Mouse (Mus musculus) cerebellum, adult (tissue): ENCODE measurements around the gene Cyp2w1.

Experiments
- ATAC-seq: cut with Nextera tagmentation; 2 replicates; pipeline ENCODE4 v1.9.2; 2017; ENCODE audit warnings: mild to moderate bottlenecking, moderate library complexity, mixed read lengths; ENCODE audit not compliant: insufficient number of reproducible peaks, low FRiP score, low TSS enrichment

The Cyp2w1 gene

DNA sequence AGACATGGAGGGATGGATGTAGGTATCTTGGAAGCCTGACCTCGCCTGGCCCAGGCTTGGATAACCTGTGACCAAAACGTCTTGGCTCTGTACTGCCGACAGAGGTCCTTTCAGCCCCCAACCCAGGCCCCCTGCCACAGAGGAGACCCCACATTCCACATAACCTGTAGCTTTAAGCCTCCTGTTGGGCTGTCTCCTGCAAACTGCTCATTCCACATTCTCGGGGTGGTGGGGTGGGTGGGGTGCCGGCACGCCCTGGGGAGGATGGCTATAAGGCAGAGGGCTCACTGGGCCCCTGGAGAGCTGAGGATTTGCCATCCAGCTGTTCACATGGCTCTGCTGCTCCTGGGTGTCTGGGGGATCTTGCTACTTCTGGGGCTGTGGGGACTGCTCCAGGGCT is at the start of gene Cyp2w1:
TSS of gene Cyp2w1 (plus strand) at position 301 of the 400 bp plus-strand sequence.
- ATAC-seq: no peak

DNA sequence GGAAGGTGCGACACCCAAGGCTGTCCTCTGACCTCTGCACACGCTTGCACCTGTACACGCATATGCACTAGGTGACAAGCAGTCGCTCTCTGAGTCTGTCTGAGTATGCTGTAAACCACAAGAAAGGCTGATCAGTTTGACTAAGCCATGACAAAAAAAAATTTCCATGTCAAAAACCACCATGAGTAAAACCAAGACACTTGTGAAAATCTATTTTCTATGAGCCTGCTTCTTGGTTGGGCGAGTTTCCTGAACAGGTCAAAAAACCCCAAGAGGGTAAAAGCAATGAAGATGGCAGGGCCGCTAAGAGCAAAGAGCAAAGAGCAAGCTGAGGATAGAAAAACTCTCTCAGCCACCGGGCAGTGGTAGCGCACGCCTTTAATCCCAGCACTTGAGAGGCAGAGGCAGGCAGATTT is 48.8 kb upstream of the Cyp2w1 start:
- ATAC-seq: no peak

DNA sequence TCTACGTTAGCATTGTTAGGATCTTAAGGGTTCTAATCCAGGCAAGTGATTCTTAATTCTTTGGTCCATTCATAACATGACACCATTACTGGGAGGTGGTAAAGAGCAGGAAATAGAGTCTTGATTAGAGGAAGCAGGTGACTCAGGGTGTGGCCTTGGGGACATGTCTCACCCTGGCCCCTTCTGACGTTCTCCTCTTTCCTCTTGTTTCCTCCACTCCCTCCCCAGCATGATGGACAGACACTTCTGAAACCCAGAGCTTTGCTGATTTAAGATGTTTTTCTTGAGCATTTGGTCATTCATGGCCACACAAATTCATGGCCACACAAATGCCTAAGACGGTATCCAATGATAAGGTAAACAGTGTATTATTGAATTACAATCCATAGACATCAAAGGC is 42.5 kb upstream of the Cyp2w1 start:
- no peak for ATAC-seq

DNA sequence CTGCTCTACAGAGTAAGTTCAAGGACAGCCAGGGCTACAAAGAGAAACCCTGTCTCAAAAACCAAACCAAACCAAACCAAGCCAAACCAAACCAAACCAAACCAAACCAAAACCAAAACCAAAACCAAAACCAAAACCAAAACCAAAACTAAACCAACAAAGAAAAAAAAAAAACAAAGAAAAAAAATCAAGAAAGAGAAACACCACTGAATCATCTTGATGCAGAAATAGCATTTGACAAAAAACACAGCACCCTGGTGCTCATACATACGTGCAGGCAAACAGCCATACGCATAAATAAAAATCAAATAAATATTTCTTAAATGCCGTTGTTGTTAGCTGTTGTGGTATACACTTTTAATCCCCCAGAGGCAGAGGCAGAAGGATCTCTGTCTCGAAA is 41.9 kb upstream of the Cyp2w1 start:
- no peak for ATAC-seq

DNA sequence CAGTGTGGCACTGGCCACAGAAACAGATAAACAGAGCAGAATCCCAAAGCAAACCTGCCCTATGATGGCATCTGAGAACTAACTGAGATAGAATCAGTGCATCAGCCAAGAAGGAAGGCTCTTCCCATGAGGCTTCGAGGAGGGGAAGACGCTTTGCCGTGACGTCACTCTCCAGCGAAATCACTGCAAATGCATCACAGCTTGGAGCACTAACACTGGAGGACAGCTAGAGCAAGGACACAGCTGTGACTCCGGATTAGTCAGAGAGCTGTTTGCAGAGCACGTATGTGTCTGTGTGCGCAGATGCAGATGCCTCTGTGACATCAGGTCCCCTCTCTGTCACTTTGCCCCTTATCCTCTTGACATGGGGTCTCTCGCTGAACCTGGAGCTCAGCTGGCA is 40.6 kb upstream of the Cyp2w1 start:
- no peak for ATAC-seq

DNA sequence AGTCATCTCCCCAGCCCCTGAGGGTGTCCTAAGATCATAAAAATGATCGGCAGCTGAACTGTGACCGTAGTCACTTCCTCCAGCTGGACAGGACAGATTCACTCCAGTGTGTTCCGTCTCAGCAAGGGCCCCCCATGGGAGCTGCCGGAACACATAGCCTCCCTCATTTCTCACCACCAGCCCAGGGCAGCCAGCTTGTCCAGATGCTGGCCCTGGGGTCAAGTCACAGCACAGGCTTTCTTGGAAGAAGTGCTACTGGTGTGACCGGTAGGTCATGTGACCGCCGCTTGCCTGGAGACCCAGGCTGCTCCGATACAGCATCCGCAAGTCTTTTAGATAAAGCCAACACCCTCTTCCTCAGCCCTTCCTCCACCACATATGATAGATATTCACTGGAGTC is 38.9 kb upstream of the Cyp2w1 start:
- no peak for ATAC-seq

DNA sequence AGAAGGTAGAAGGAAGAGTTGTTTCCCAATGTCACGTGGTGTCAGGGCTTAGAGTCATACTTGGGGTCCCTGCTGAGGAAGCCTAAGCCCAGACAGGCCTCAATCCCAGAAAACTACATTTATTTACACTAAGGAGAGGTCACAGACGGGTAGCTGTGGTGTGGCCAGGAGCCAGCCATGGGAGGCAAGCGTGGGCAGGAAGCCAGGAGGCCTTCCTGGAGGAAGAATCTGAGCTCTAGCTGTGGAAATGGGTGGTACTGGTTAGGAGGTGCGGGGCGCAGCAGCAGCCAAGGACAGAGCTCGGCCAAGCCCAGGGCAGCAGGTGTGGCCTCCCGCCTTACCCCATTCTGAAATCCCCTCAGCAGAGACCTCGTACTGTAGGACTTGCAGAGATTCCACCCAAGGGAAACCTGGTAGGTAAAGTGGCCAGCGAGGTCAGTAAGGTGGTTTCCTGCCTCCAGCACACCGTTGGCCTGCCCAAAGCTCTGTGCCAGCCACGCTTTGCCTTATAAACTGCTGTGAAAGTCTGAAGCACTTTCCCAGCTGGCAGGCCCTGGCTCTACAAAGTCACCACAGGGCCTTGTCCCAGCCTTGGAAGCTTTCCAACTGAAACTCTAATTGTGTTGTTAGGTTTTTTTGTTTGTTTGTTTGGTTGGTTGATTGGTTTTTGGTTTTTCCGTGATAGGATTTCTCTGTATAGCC is 37.3 kb upstream of the Cyp2w1 start:
- no peak for ATAC-seq

DNA sequence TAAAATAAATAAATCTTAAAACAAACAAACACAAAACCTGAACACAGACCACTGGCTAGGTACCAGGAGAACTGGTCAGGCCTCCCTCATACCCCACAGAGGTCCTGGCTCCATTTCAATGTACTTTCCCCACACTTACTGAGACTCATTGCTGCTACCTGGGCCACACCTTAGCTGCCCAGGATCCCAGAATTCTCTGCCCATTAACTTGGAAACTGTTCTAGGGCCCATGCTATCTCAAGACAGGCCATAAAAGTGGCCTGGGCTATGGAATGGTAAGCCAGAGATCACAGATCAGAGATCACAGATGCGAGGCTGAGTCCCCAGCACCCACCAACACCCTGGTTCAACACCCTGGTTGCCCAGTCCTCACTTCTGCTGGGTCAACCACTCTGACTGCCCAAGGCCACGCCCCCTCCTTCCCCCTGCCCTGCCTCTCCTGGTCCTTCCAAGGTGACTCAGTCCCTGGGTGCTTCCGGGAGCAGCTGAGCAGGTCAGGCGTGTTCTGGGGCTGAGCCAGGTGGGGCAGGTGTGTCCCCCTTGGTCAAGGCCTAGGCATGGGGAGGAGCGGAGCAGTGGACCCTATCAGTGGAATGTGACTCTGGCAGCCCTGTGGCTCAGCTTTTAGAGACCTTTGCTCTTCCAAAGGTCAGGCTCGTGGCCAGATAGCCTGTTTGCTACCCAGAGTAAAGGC is 35.3 kb upstream of the Cyp2w1 start:
- ATAC-seq: no peak

DNA sequence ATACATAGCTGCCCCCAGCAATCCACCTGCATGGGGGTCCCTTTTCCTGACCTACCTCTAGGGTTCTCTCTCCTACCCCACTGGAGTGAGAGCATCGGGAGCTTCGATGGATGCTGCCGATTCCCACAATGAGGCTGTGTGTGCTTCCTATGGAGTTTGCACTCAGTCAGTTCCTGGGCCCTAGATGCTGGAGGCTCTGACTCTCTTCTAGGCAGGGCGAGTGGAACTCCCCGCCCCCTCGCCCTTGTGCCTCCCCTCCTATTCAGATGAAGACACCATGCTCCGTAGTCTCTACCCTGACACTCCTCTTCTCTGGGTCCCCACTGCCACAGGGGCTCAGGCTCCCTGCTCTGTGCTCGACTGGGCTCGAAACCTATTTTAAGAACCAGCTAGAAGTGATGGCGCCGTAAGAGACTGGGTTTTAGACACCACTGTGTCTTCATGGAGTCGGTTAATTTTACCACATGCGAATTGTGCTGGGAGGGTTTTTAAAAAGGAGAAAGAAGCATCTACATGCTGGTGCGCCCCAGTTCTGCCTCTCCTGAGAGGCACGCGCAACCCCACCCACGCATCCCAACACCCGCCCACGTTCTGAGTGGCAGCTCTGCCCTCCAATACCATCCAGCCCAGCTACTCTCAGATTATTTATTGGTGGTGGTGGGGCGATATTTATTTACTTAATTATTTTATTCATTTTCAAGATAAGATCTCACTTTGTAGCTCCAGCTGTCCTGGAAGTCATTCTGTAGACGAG is 34.5 kb upstream of the Cyp2w1 start:
- ATAC-seq: no peak

DNA sequence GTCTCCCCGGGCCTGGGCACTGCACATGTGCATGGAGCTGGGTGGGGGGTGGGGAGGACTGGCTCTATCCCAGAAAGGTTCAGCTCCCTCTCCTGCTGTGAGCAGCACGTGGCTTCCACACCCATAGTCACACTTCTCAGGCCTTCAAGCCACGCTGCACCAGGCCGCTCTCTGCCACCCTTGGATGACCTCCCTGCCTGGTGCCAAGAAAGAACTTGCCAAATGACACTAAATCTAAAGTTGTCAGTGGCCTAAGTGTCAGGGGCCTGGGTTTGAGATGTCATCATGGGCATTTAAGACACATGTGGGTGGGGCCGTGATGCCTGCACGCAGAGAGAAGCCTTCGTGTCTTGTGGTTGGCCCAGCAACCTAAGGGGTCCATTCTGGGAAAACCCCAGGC is 32.0 kb upstream of the Cyp2w1 start:
- ATAC-seq: no peak

DNA sequence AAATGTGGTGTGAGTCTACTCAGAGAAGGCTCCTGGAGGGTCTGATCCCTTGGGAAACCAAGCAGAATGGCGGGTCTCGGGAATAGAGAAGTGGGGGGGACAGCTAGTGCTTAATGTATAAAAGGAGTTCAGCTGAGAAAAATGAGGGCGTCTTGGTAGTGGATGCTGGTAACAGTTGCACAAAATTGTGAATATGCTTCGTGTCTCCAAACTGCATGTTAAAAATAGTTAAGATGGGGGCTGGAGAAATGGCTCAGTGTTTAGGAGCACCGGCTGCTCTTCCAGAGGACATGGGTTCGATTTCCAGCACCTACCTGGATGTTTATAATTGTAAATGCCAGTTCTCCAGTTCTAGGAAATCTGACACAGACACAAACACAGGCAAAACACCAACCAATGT is 31.1 kb upstream of the Cyp2w1 start:
- no peak for ATAC-seq

DNA sequence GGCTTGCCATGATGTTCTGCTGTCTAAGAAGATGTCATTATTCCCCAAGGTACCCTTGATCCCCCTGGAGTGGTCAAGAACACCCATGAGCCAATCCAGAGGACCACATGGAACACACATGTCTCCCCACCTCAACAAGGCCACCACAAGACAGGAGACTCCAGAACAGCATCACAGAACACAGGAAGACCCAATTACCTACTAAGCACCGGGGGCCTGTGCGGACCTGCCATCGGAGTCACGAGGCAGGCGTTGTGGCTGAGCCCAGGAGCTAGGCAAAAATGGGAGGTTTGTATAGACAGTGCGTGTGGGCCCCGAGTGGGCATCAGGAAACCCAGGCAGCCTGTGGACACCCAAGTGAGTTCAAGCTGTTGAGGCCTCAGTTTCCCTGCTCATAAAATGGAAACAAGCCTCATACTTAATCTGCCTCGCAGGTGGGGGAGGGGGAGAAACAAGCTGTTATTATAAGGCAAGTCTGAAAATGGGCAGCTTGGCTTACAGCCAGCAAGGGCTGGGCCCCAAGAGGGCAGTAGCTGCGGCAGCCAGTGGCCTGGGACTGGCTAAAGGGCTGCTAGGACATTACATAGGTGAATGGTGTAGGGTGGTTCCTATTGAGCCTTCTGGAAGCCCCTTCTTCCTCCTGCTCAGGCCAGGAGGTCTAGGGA is 29.0 kb upstream of the Cyp2w1 start:
- ATAC-seq: no peak

DNA sequence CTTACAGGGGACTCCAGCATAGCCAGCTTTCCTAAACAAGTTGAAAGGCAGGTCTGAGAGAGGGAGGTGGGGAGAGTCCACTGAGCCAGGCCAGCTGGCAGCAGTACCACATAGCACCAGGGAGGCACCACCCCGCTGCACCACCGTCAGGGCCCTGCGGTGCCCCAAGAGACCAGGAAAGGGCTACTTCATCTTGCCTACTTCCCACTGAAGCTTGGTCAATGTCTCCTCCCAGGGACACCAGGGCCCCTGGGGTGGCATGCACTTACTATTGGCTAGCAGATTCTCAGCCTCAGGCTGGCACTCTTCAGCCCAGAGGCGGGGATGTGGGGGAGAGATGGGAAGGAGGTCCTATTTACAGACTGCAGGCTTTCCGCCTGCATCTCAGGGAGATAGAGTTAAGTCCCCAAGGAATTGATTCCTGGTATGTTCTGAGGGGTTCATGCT is 28.3 kb upstream of the Cyp2w1 start:
- ATAC-seq: peak; percentile 3; the same call in 1 of the 2 replicates

DNA sequence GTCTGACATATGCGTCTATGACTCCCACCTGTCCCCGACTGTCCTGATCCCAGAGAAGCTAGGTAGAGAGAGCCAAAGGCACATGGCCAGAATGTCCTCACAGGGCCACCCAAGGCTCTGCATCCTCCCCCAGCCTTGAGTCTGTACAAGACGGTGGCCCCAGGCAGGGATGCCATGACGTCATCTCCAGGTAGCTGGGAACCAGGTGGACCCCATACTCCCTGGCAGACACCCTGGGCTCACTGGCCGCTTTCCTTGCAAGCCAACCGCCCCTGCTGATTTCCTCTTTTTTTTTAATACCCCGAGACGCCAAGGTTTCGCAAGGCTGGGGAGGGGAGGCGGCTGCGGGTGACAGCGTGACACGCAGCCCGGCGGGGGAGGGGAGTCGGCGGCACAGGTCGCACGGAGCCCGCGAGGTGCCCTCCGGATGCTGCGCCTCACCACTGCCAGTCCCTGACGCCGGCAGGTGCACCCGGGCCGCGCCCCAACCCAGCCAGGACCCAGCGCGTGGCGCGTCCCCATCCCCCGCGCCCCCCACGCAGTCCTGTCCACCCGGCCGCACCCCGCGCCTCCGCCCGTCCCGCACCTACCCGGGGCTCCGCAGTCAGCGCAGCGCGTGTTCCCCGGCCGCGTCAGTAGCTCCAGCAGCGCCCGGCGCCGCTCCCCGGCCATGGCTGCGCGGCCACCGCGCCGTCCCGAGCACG is 27.6 kb upstream of the Cyp2w1 start:
- peak; percentile 17; the same call in 1 of the 2 replicates for ATAC-seq

DNA sequence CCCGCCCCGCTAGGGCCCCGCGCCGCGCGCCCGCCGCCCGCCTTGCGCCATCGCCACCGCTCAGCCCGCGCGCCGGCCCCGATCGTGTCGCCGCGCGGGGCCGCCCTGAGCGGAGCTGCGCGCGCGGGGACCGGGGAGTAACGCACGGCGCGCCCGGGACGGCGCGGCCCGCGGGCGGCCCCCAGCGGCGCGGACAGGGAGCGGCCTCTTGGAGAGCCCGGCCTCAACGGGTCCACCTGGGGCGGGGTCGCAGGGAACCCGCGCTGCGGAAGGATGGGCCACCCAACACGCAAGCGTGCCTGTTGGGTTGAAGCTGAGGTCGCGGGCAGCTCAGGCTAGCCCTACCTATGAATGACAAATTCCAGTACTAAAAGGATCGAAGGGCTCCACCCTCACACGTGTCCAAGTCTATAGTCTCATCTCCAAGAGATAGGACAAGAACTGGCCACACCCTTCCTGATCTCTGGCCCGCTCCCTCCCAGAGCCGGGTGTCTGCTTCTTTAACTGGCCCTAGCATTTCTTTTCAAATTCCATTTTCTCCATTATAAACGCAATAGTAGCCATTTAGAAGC is 26.9 kb upstream of the Cyp2w1 start, which contains the start of gene Adap1:
TSS of gene Adap1 (minus strand) at position 228 of the 572 bp plus-strand sequence.
- ATAC-seq: peak; percentile 60

DNA sequence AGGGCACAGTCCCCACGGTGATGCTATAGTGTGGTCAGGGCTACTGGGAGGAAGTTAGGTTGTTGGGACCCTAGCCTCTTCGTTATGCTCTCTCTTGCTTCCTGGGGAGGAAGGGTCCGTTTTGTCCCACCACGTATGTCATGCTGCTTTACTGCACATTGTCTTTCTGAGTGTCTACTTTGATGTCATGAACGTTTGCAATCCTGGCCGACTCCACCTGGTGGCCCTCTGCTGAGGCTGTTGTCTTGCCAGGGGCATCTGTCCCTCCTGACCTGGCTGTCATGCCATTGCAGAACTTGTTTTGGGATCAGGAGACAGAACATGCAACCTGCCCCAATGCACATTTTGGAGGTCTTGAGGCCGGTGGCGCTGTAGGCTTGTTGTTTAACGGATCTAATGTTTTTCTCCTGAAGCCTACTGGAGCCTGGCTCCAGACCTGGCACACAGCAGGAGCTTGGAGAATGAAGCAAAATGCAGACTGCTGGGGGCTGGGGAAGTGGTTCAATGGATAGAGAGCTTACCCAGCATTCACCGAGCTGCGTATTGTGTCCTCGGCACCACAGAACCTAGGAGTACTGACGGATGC is 26.2 kb upstream of the Cyp2w1 start:
- no peak for ATAC-seq

DNA sequence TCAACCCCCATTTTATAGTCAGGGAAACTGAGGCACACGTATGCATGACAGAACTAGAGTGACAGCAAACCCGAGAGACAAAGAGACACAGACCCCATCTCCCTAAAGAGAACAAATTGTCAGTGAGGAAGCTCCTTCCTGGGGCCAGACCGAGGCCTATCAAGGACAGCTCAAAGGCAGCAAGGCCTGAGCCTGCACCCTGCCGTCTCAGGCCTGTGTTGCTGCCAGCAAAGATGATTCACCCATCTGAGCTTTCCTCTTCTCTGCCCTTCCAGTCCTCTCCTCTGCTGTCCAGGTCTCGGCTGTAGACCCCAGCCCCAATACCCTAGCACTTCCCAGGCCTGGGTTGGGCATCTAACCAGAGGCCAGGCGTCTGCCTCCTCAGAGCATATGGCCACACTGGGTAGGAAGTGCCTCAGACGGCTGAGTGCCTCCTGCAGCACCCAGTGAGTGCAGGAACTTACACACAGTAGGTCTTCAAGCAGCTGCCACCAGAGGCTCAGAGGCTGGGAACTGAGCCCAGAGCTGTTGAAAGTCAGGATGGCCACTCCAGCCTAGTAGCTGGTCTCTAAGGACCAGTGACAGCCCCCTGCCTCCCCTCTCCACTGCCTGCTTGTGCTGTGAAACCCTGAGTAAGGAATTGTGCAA is 25.3 kb upstream of the Cyp2w1 start:
- ATAC-seq: no peak

DNA sequence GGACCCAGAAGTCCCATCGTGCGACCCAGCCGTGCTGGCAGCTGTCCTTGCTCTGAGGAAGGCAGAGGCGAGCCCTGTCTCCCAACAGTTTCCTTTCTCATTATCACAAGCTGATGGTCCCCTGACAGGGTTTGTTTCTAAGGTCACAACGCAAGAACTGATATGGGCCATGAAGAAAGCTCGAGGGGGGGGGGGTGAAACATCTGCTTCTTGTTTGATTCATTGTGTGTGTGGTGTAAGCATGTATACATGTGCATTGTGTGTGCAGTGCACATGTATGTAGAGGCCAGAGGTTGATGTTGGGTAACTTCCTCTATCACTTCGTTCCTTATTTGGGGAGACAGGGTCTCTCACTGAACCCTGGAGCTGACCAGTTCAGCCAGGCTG is 24.8 kb upstream of the Cyp2w1 start:
- ATAC-seq: no peak

DNA sequence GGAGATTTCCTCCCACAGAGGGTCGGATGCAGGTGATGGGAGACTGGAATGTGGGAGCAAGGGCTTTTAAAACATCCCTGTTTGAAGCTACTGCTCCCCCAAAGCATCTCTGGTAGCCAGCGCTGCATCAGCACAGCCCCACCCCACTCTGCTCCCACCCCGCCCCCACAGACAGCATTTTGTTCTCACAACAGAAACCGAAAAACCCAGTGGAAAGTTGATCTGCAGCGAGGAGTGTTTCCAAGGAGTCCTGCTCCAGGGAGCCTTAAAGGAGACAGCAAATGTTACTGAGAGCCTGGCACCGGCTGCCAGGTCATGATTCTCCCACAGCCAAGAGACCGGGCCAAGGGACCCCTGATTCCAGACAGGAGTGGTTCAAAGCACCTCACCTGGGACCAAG is 21.7 kb upstream of the Cyp2w1 start:
- no peak for ATAC-seq
